In genomic region chr1:126679348-126679747, GRCm38 (mm10) we compare ENCODE assay signal across 21 mouse cellular contexts.
A peak's percentile ranks its signal among the peaks of the same experiment; 100 is the strongest.
DNase-seq lines count a peak whose midpoint lies in the region; ATAC-seq and TF ChIP-seq lines count a peak whose summit lies in the region.
"Had no signal": no experiment of that assay in that cellular context is flagged by ENCODE, and none has a peak within 500 bp of the region (broad histone marks: within the 10 kb centered on the region; RNA-seq: fewer than 3 reads in every experiment).

No protein-coding gene starts in this region.

- no peak for ATAC-seq in forebrain, postnatal 0 days
- no peak for ATAC-seq in forebrain, embryonic 11.5 days (replicated peaks; ENCODE audit: low FRiP score)
- no peak for ATAC-seq in liver, embryonic 11.5 days (replicated peaks; ENCODE audit: low FRiP score)
- ATAC-seq: activated CD4-positive, CD25-positive, alpha-beta regulatory T cell, adult 4 months; CD4-positive, CD25-positive, alpha-beta regulatory T cell, adult 4 months; Patski had no signal

- intact Hi-C loops in heart, postnatal 36 days (cut with DNase I): no loop called here

- H3K36me3 ChIP-seq in forebrain, postnatal 0 days (ENCODE audit: insufficient read depth): no peaks in the 10 kb centered on the region
- H3K36me3 ChIP-seq in forebrain, embryonic 11.5 days (ENCODE audit: control insufficient read depth, insufficient read depth, low read length): no peaks in the 10 kb centered on the region
- no peaks in the 10 kb centered on the region for H3K36me3 ChIP-seq in myocyte (ENCODE audit: control insufficient read depth, insufficient read depth)
- H3K36me3 ChIP-seq in liver, embryonic 11.5 days (ENCODE audit: control insufficient read depth, insufficient read depth, low read length): no peaks in the 10 kb centered on the region
- H3K36me3 ChIP-seq: G1E had no signal

- TF ChIP-seq CTCF in forebrain, postnatal 0 days (IDR thresholded peaks at IDR 0.05; ENCODE audit: low read depth): no peak

- WGBS in forebrain, postnatal 0 days: 87% methylated on average over 1 of the region's 1 CpGs
- WGBS in forebrain, embryonic 11.5 days: 73% methylated on average over 1 of the region's 1 CpGs
- 71% methylated on average over 1 of the region's 1 CpGs for WGBS in liver, embryonic 11.5 days

- H3K4me3 ChIP-seq in forebrain, postnatal 0 days (ENCODE audit: low read depth, low read length): no peak overlapping the region
- H3K4me3 ChIP-seq in forebrain, embryonic 11.5 days (ENCODE audit: low read depth, low read length): no peak overlapping the region
- no peak overlapping the region for H3K4me3 ChIP-seq in myocyte
- no peak overlapping the region for H3K4me3 ChIP-seq in liver, embryonic 11.5 days (ENCODE audit: low read depth, low read length)

- no peaks in the 10 kb centered on the region for H3K9me3 ChIP-seq in forebrain, postnatal 0 days (ENCODE audit: low read length)
- no peaks in the 10 kb centered on the region for H3K9me3 ChIP-seq in forebrain, embryonic 11.5 days (ENCODE audit: control insufficient read depth, low read length)
- H3K9me3 ChIP-seq in liver, embryonic 11.5 days (ENCODE audit: control insufficient read depth, low read length): no peaks in the 10 kb centered on the region

- H3K27ac ChIP-seq in forebrain, postnatal 0 days (ENCODE audit: low read depth, low read length): 0 out of 2 replicates have a peak overlapping the region, but pooled peaks have one; percentile 15
- no peak overlapping the region for H3K27ac ChIP-seq in forebrain, embryonic 11.5 days (ENCODE audit: low read depth, low read length)
- no peak overlapping the region for H3K27ac ChIP-seq in liver, embryonic 11.5 days (ENCODE audit: low read depth, low read length)

- H3K9ac ChIP-seq in forebrain, postnatal 0 days: no peak overlapping the region
- H3K9ac ChIP-seq in forebrain, embryonic 11.5 days (ENCODE audit: low read length): no peak overlapping the region
- H3K9ac ChIP-seq in liver, embryonic 11.5 days (ENCODE audit: low read depth, low read length): no peak overlapping the region

- H3K27me3 ChIP-seq in forebrain, postnatal 0 days (ENCODE audit: insufficient read depth, low read length): no peaks in the 10 kb centered on the region
- H3K27me3 ChIP-seq in forebrain, embryonic 11.5 days (ENCODE audit: control insufficient read depth, insufficient read depth, low read length): no peaks in the 10 kb centered on the region
- no peaks in the 10 kb centered on the region for H3K27me3 ChIP-seq in myocyte (ENCODE audit: control insufficient read depth, insufficient read depth, insufficient read length)
- H3K27me3 ChIP-seq in liver, embryonic 11.5 days (replicated peaks; ENCODE audit: control insufficient read depth, insufficient read depth, low read length): no peaks in the 10 kb centered on the region
- H3K27me3 ChIP-seq: CH12.LX, Patski had no signal

- no peak overlapping the region for H3ac ChIP-seq in myocyte (ENCODE audit: control insufficient read depth, insufficient read length)

- no peak overlapping the region for H3K4me2 ChIP-seq in forebrain, postnatal 0 days (ENCODE audit: low read depth)
- H3K4me2 ChIP-seq in forebrain, embryonic 11.5 days (ENCODE audit: low read depth, low read length, severe bottlenecking): no peak overlapping the region
- H3K4me2 ChIP-seq in myocyte (ENCODE audit: low read depth): no peak overlapping the region
- no peak overlapping the region for H3K4me2 ChIP-seq in liver, embryonic 11.5 days

- DNase-seq in forebrain, postnatal 0 days: no peak
- DNase-seq in forebrain, embryonic 11.5 days (ENCODE audit: low spot score): no peak
- DNase-seq in heart, adult 11 months: peak; percentile 46
- DNase-seq in heart, postnatal 36 days: no peak
- no peak for DNase-seq in liver, embryonic 11.5 days (ENCODE audit: low spot score)
- DNase-seq: adrenal gland, adult 2 months; adrenal gland, adult 8-10 months; adrenal gland, postnatal 10 days; adrenal gland, postnatal 14 days; adrenal gland, postnatal 25 days; adrenal gland, postnatal 36 days; B cell, adult 2 months; cerebellum, adult 11 months; cerebellum, adult 11-12 months; cerebellum, adult 18-20 months had no signal

- H3K4me1 ChIP-seq in forebrain, postnatal 0 days (ENCODE audit: insufficient read depth): peaks cover 21% of the 10 kb centered on the region
- H3K4me1 ChIP-seq in forebrain, embryonic 11.5 days (replicated peaks; ENCODE audit: control insufficient read depth, insufficient read depth, low read length): peaks cover 13% of the 10 kb centered on the region; the same call in 1 of the 2 replicates
- H3K4me1 ChIP-seq in liver, embryonic 11.5 days (replicated peaks; ENCODE audit: control insufficient read depth, insufficient read depth, low read length): no peaks in the 10 kb centered on the region

- TF ChIP-seq POLR2A in myocyte (IDR thresholded peaks at IDR 0.05; ENCODE audit: insufficient read length, low read depth): no peak

- no peaks in the 10 kb centered on the region for H3K79me2 ChIP-seq in myocyte (ENCODE audit: control insufficient read depth, insufficient read depth)

TF ChIP-seq in myocyte, 11 proteins besides CTCF, POLR2A, EP300 and RAD21:
- no peak for TF ChIP-seq CEBPB (IDR thresholded peaks at IDR 0.05; ENCODE audit: insufficient read depth, poor library complexity, severe bottlenecking)
- no peak for TF ChIP-seq SRF (IDR thresholded peaks at IDR 0.05; ENCODE audit: control insufficient read depth, insufficient read length, low read depth)
- no peak for TF ChIP-seq POLR2AphosphoS2 (IDR thresholded peaks at IDR 0.05; ENCODE audit: insufficient read length, low read depth)
- TF ChIP-seq MAX (IDR thresholded peaks at IDR 0.05; ENCODE audit: low read depth): no peak
- TF ChIP-seq E2F4 (IDR thresholded peaks at IDR 0.05; ENCODE audit: insufficient read depth): no peak
- TF ChIP-seq MYOD1 (IDR thresholded peaks at IDR 0.05; ENCODE audit: control insufficient read depth in 1 of 3, insufficient read length in 2 of 3, low read depth in 2 of 3): peak in 2 of 3 experiments; percentile 19 to 65
- TF ChIP-seq MYOG (IDR thresholded peaks at IDR 0.05; ENCODE audit: control insufficient read depth in 1 of 3, insufficient read depth in 1 of 3, insufficient read length in 2 of 3, low read depth in 2 of 3): peak in 1 of 3 experiments; percentile 70
- TF ChIP-seq TCF3 (IDR thresholded peaks at IDR 0.05; ENCODE audit: insufficient read length, low read depth): no peak
- TF ChIP-seq TCF12 (IDR thresholded peaks at IDR 0.05; ENCODE audit: insufficient read depth, poor library complexity, severe bottlenecking): no peak
TF ChIP-seq in myocyte: peak in this region for 2.
